Mouse (Mus musculus): Measurements from ENCODE around the gene Slc16a6. TPM values are rescaled to one million over a fixed set of nuclear protein-coding genes. Genes with fewer than 3 reads are reported as not detected.
A peak's percentile ranks its signal among the peaks of the same experiment; 100 is the strongest.

The Slc16a6 gene
- polyA plus RNA-seq, 1 experiment, result 50.4 TPM

GRCm38 (mm10) chr11:109477606-109478380, 4.4 kb upstream of the Slc16a6 start:
- no peak overlapping the region for H3K4me3 ChIP-seq (replicated peaks; ENCODE audit: control insufficient read depth, low read depth, low read length)
- H3K27ac ChIP-seq (ENCODE audit: control insufficient read depth, insufficient read depth, low read depth, low read length, poor library complexity), result no peak overlapping the region
- H3K4me1 ChIP-seq (ENCODE audit: control insufficient read depth, insufficient read depth, low read length), result peaks cover 5% of the 10 kb centered on the region
- 72% methylated on average over 16 of the region's 16 CpGs for WGBS
- no peak for TF ChIP-seq POLR2A (IDR thresholded peaks at IDR 0.05; ENCODE audit: borderline replicate concordance, control insufficient read depth, low read depth, low read length)
- TF ChIP-seq CTCF (IDR thresholded peaks at IDR 0.05; ENCODE audit: control insufficient read depth, insufficient read depth, low read length), result no peak

- Histone ChIP-seq H3K4me1 (ENCODE audit: control insufficient read depth, insufficient read depth, low read length) (peaks cover 5% of the 10 kb centered on the region), H3K27ac (ENCODE audit: control insufficient read depth, insufficient read depth, low read depth, low read length, poor library complexity) (no peak overlapping the region), H3K4me3 (replicated peaks; ENCODE audit: control insufficient read depth, low read depth, low read length) (no peak overlapping the region)
- 50% methylated on average over 6 of the region's 6 CpGs for WGBS
- no peak for TF ChIP-seq POLR2A (IDR thresholded peaks at IDR 0.05; ENCODE audit: borderline replicate concordance, control insufficient read depth, low read depth, low read length)
- TF ChIP-seq CTCF (IDR thresholded peaks at IDR 0.05; ENCODE audit: control insufficient read depth, insufficient read depth, low read length), result no peak
Measured at GRCm38 (mm10) chr11:109476653-109477052, 3.3 kb upstream of the Slc16a6 start.

- Histone ChIP-seq H3K4me3 (replicated peaks; ENCODE audit: control insufficient read depth, low read depth, low read length) (no peak overlapping the region), H3K27ac (ENCODE audit: control insufficient read depth, insufficient read depth, low read depth, low read length, poor library complexity) (no peak overlapping the region), H3K4me1 (ENCODE audit: control insufficient read depth, insufficient read depth, low read length) (peaks cover 5% of the 10 kb centered on the region)
- no peak for TF ChIP-seq POLR2A (IDR thresholded peaks at IDR 0.05; ENCODE audit: borderline replicate concordance, control insufficient read depth, low read depth, low read length)
- no peak for TF ChIP-seq CTCF (IDR thresholded peaks at IDR 0.05; ENCODE audit: control insufficient read depth, insufficient read depth, low read length)
- 61% methylated on average over 2 of the region's 2 CpGs for WGBS
Measured at GRCm38 (mm10) chr11:109476241-109476640, 2.8 kb upstream of the Slc16a6 start.

GRCm38 (mm10) chr11:109475717-109476116, 2.3 kb upstream of the Slc16a6 start:
- H3K4me3 ChIP-seq (replicated peaks; ENCODE audit: control insufficient read depth, low read depth, low read length), result no peak overlapping the region
- WGBS, result 89% methylated on average over 4 of the region's 4 CpGs
- no peak overlapping the region for H3K27ac ChIP-seq (ENCODE audit: control insufficient read depth, insufficient read depth, low read depth, low read length, poor library complexity)
- TF ChIP-seq POLR2A (IDR thresholded peaks at IDR 0.05; ENCODE audit: borderline replicate concordance, control insufficient read depth, low read depth, low read length), result no peak
- no peak for TF ChIP-seq CTCF (IDR thresholded peaks at IDR 0.05; ENCODE audit: control insufficient read depth, insufficient read depth, low read length)
- H3K4me1 ChIP-seq (ENCODE audit: control insufficient read depth, insufficient read depth, low read length), result peaks cover 2% of the 10 kb centered on the region

- TF ChIP-seq POLR2A (IDR thresholded peaks at IDR 0.05; ENCODE audit: borderline replicate concordance, control insufficient read depth, low read depth, low read length) (no peak), CTCF (IDR thresholded peaks at IDR 0.05; ENCODE audit: control insufficient read depth, insufficient read depth, low read length) (no peak)
- peaks cover 2% of the 10 kb centered on the region for H3K4me1 ChIP-seq (ENCODE audit: control insufficient read depth, insufficient read depth, low read length)
- 81% methylated on average over 13 of the region's 13 CpGs for WGBS
- no peak overlapping the region for H3K4me3 ChIP-seq (replicated peaks; ENCODE audit: control insufficient read depth, low read depth, low read length)
- no peak overlapping the region for H3K27ac ChIP-seq (ENCODE audit: control insufficient read depth, insufficient read depth, low read depth, low read length, poor library complexity)
Measured at GRCm38 (mm10) chr11:109474836-109475235, 1.4 kb upstream of the Slc16a6 start.

- Histone ChIP-seq H3K4me3 (replicated peaks; ENCODE audit: control insufficient read depth, low read depth, low read length) (peak overlapping the region; percentile 87), H3K4me1 (ENCODE audit: control insufficient read depth, insufficient read depth, low read length) (no peaks in the 10 kb centered on the region; the same call in none of the 2 replicates), H3K27ac (ENCODE audit: control insufficient read depth, insufficient read depth, low read depth, low read length, poor library complexity) (peak overlapping the region; percentile 99)
- WGBS, result 7% methylated on average over 14 of the region's 14 CpGs
- TF ChIP-seq POLR2A (IDR thresholded peaks at IDR 0.05; ENCODE audit: borderline replicate concordance, control insufficient read depth, low read depth, low read length) (no peak), CTCF (IDR thresholded peaks at IDR 0.05; ENCODE audit: control insufficient read depth, insufficient read depth, low read length) (no peak)
Measured at GRCm38 (mm10) chr11:109474086-109474742, 816 bp upstream of the Slc16a6 start.

GRCm38 (mm10) chr11:109472821-109473170, 602 bp downstream of the Slc16a6 start:
- H3K27ac ChIP-seq (ENCODE audit: control insufficient read depth, insufficient read depth, low read depth, low read length, poor library complexity), result peak overlapping the region; percentile 99
- H3K4me3 ChIP-seq (replicated peaks; ENCODE audit: control insufficient read depth, low read depth, low read length), result peak overlapping the region; percentile 87
- peaks cover 4% of the 10 kb centered on the region for H3K4me1 ChIP-seq (ENCODE audit: control insufficient read depth, insufficient read depth, low read length)
- WGBS, result 0% methylated on average over 12 of the region's 13 CpGs
- TF ChIP-seq POLR2A (IDR thresholded peaks at IDR 0.05; ENCODE audit: borderline replicate concordance, control insufficient read depth, low read depth, low read length) (no peak), CTCF (IDR thresholded peaks at IDR 0.05; ENCODE audit: control insufficient read depth, insufficient read depth, low read length) (no peak)

- WGBS, result under 1% methylated on average over 33 of the region's 33 CpGs
- Histone ChIP-seq H3K4me1 (ENCODE audit: control insufficient read depth, insufficient read depth, low read length) (peaks cover 4% of the 10 kb centered on the region), H3K4me3 (replicated peaks; ENCODE audit: control insufficient read depth, low read depth, low read length) (peak overlapping the region; percentile 69), H3K27ac (ENCODE audit: control insufficient read depth, insufficient read depth, low read depth, low read length, poor library complexity) (peak overlapping the region; percentile 99)
- TF ChIP-seq CTCF (IDR thresholded peaks at IDR 0.05; ENCODE audit: control insufficient read depth, insufficient read depth, low read length), result no peak
- TF ChIP-seq POLR2A (IDR thresholded peaks at IDR 0.05; ENCODE audit: borderline replicate concordance, control insufficient read depth, low read depth, low read length), result peak; percentile 72; the same call in 1 of the 2 replicates
Measured at GRCm38 (mm10) chr11:109472171-109472691, 1.2 kb downstream of the Slc16a6 start.

Data from bone marrow, adult 2 months (tissue).